Mouse (Mus musculus) kidney, adult 2 months (tissue): ENCODE data around the gene Tfap4. TPM values are rescaled to one million over a fixed set of nuclear protein-coding genes. Genes with fewer than 3 reads are reported as not detected.

ENCODE experiments used
- DNase-seq: peaks from one replicate; pipeline ENCODE4 v3.0.0; 2021
- H3K27ac ChIP-seq: fragments of 200-500 bp; 2 replicates; pipeline ENCODE4 v1.5.1; 2012; ENCODE audit warnings: low read depth, low read length, control low read depth, inconsistent platforms; ENCODE audit not compliant: insufficient read depth
- H3K27me3 ChIP-seq: fragments of 200-500 bp; replicated peaks from 2 replicates; pipeline ENCODE4 v1.6.1; 2012; ENCODE audit warnings: mild to moderate bottlenecking, moderate library complexity, low read length, inconsistent platforms; ENCODE audit not compliant: control insufficient read depth, insufficient read depth
- H3K36me3 ChIP-seq: fragments of 200-500 bp; 2 replicates; pipeline ENCODE4 v1.6.1; 2012; ENCODE audit warnings: mild to moderate bottlenecking, moderate library complexity, low read length, inconsistent platforms; ENCODE audit not compliant: control insufficient read depth, insufficient read depth
- H3K4me1 ChIP-seq: fragments of 200-500 bp; 2 replicates; pipeline ENCODE4 v1.6.1; 2011; ENCODE audit warnings: low read length; ENCODE audit not compliant: control insufficient read depth, insufficient read depth
- H3K4me3 ChIP-seq: fragments of 200-500 bp; 2 replicates; pipeline ENCODE4 v1.5.1; 2011; ENCODE audit warnings: mild to moderate bottlenecking, low read depth, low read length, control low read depth; ENCODE audit not compliant: insufficient read depth
- CTCF ChIP-seq: fragments of 200-500 bp; conservative IDR thresholded peaks from 2 replicates; pipeline ENCODE4 v1.5.1; 2011; ENCODE audit warnings: low read depth, mild to moderate bottlenecking, control low read depth, low read length, moderate library complexity, mixed read lengths; ENCODE audit not compliant: insufficient read depth, insufficient read length
- POLR2A ChIP-seq: fragments of 200-500 bp; IDR thresholded peaks from one replicate; pipeline ENCODE4 v1.6.1; 2011; ENCODE audit warnings: low read depth, low read length, control low read depth
- WGBS: fragments of 180-500 bp; shearing (Covaris S2); methylation state at CpG from one replicate; pipeline ENCODE4 v1.1.7; 2018; 5-methylcytosine and 5-hydroxymethylcytosine counted together
- polyA plus RNA-seq: library from polyadenylated mRNA; depleted of rRNA; stranded (reverse); fragments of >200 nt; gene quantifications from 2 replicates; pipeline ENCODE4 v1.2.3, GENCODE M21; 2012; rRNA removed

Gene Tfap4
- polyA plus RNA-seq, result 4.5 and 5.1 TPM in 2 replicates

GRCm38 (mm10) chr16:4559715-4560144 is at the start of gene Tfap4:
TSS of gene Tfap4 (minus strand) at chr16:4559854.
- peak within 1 kb of the TSS; percentile 62 for H3K4me3 ChIP-seq
- 1% methylated on average over 17 of the region's 17 CpGs for WGBS
- TF ChIP-seq POLR2A (no peak), CTCF (peak; percentile 38)
- H3K4me1 ChIP-seq, result peaks cover 11% of the 10 kb centered on the region
- peak within 1 kb of the TSS; percentile 96 for H3K27ac ChIP-seq
- H3K36me3 ChIP-seq, result no peaks in the 10 kb centered on the region
- H3K27me3 ChIP-seq, result no peaks in the 10 kb centered on the region
- peak; percentile 93 for DNase-seq

DNA sequence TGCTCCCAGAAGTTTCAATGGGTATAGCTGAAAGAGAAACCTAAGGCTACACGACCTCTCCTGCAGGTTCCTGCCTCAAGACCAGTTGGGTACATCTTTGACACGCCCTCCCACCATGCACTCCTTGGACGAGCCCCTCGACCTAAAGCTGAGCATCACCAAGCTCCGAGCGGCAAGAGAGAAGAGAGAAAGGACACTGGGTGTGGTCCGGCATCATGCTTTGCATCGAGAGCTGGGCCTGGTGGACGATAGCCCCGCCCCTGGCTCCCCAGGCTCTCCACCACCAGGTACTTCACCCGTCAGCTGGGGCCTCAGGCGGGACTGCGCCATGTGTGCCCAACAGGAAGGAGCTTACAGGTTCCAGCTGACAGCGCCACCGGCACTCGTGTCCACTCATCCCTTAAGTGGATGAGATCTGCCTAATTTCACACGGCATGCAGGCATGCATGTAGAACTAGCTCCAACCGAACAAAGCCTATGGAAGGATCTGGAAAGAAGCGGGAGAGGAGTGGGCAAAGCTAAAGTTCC is 48.9 kb upstream of the Tfap4 start:
- H3K4me3 ChIP-seq, result no peak overlapping the region
- DNase-seq, result no peak
- H3K27me3 ChIP-seq, result no peaks in the 10 kb centered on the region
- peaks cover 2% of the 10 kb centered on the region; the same call in 1 of the 2 replicates for H3K36me3 ChIP-seq
- peak overlapping the region; percentile 11; the same call in 1 of the 2 replicates for H3K27ac ChIP-seq
- peaks cover 49% of the 10 kb centered on the region for H3K4me1 ChIP-seq
- WGBS, result 51% methylated on average over 19 of the region's 19 CpGs
- TF ChIP-seq CTCF (no peak), POLR2A (no peak)

DNA sequence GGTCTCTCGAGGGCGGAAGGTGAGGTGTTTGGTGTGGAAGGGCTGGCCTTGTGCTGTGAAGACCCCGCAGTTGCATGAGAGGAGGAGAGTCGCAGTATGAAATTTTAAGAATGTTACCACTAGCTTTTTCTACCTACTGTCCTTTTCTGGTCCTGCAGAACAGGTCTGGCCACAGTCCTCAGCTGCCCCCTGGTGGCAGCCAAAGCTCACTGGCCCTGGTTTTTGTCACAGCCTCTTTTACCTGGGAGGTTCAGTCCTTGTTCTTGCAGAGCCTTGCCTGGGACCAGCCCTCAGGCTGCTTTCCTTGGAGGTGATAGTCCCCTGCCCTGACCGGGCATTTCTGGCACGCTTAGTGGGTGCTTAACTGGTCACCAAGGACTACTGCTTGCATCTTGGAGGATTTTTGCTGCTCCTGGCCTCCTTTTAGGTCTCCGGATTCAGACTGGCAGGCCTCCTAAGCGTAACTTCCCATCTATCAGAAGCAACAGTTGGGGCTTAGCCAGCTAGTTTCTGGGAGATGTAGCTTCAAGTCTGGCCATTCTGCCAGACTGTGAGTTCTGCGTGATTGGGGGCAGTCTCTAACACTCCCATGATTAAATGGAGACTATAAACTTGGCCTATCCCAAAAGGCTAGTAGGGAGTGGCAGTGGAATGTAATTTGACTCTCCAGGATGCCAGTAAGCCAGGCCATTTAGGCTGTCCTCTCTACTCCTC is 48.3 kb upstream of the Tfap4 start:
- Histone ChIP-seq H3K36me3 (no peaks in the 10 kb centered on the region; the same call in 1 of the 2 replicates), H3K27ac (peak overlapping the region; percentile 13), H3K27me3 (no peaks in the 10 kb centered on the region), H3K4me3 (no peak overlapping the region), H3K4me1 (peaks cover 48% of the 10 kb centered on the region)
- TF ChIP-seq CTCF (peak; percentile 98), POLR2A (no peak)
- 33% methylated on average over 9 of the region's 9 CpGs for WGBS
- DNase-seq, result peak; percentile 92

DNA sequence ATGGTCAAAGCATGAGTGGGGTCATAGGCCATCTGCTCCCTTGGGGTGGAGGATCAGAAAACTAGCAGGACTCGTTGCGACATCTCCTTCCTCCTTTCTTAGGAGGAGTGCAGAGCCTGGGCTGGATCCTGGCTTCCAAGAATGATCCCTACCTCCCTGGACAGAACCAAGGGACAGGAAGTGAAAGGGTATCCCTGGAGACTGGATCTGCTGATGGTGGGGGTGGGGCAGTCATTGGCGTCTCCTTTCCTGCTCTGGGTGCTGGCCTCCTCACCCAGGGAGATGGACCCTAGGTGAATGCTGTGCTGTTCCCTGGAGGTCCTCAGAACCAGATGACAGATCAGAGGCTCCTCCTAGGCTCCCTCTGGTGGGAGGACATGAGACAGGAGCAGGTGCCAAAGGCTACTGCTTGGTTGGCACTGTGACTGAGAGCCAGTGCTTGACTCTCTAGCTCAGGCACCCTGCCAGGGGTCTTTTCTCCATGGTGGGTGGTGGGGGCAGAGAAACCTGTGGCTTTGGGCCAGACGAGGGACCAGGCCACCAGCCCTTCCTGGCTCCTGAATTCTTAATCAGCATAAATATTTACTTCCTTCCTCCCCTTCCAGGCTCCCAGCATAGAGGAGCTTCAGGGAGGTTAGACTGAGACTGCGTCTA is 46.9 kb upstream of the Tfap4 start:
- Histone ChIP-seq H3K27ac (peak overlapping the region; percentile 94), H3K4me1 (peaks cover 51% of the 10 kb centered on the region), H3K36me3 (no peaks in the 10 kb centered on the region; the same call in 1 of the 2 replicates), H3K4me3 (no peak overlapping the region), H3K27me3 (no peaks in the 10 kb centered on the region)
- DNase-seq, result peak; percentile 85
- 1% methylated on average over 5 of the region's 5 CpGs for WGBS
- TF ChIP-seq POLR2A (no peak), CTCF (peak; percentile 58)

- DNase-seq, result peak; percentile 69
Observed at GRCm38 (mm10) chr16:4605514-4606131, 46.0 kb upstream of the Tfap4 start.

DNA sequence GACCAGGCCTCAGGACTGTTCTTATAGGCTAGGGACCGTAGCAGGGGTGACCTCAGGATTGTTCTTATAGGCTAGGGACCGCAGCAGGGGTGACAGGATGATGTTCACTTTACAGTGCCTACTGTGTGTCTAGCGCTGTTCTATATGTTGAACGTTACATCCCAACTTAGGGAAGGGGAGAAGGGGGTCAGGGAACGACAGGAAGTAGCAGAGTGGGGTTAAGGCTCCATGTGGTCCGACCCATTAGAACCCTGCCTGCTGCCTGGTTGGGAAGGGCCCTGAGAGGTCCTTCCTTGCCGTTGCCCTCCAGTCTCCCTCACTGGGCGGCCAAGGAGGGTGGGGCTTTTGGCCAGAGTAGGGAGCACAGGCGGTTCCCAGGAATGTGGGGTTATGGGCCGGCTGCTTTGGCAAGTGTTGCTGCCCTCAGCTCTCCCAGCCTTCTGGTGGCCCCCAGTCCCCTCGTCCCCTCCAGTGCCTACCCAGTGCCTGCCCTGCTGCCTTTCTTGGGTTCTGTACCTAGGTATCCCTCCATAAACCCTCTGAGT is 44.7 kb upstream of the Tfap4 start:
- DNase-seq, result peak; percentile 77
- Histone ChIP-seq H3K4me1 (peaks cover 65% of the 10 kb centered on the region), H3K27me3 (no peaks in the 10 kb centered on the region), H3K4me3 (no peak overlapping the region), H3K27ac (peak overlapping the region; percentile 94), H3K36me3 (no peaks in the 10 kb centered on the region; the same call in 1 of the 2 replicates)
- no peak for TF ChIP-seq POLR2A
- no peak for TF ChIP-seq CTCF
- WGBS, result 34% methylated on average over 11 of the region's 11 CpGs

More at GRCm38 (mm10) chr16:4605514-4606131, 46.0 kb upstream of the Tfap4 start:
- 39% methylated on average over 13 of the region's 13 CpGs for WGBS
- Histone ChIP-seq H3K27me3 (no peaks in the 10 kb centered on the region), H3K36me3 (no peaks in the 10 kb centered on the region; the same call in 1 of the 2 replicates), H3K4me1 (peaks cover 53% of the 10 kb centered on the region), H3K27ac (peak overlapping the region; percentile 94), H3K4me3 (no peak overlapping the region)
- TF ChIP-seq CTCF, result no peak
- no peak for TF ChIP-seq POLR2A
